Mouse (Mus musculus): ENCODE data around the gene Pitx3. TPM values are rescaled to one million over a fixed set of nuclear protein-coding genes. Genes with fewer than 3 reads are reported as not detected.
A peak's percentile ranks its signal among the peaks of the same experiment; 100 is the strongest.
"Not testable (repeated sequence)": the region's sequence is repeated elsewhere in the genome, so short reads cannot be mapped to it uniquely, and the experiment has no call there.

The Pitx3 gene
- not detected for total RNA-seq (2022)

- no peak for DNase-seq (ENCODE audit: low spot score in 2 of 2)
These were observed at the start of gene Pitx3 for GRCm38 (mm10) chr19:46147511-46148371. Gene Pitx3 (minus strand): TSS chr19:46148326.

- no peak for DNase-seq (ENCODE audit: low spot score in 2 of 2)
These were observed 39.1 kb upstream of the Pitx3 start for GRCm38 (mm10) chr19:46187203-46187602.

- DNase-seq (ENCODE audit: low spot score in 2 of 2): no peak
These were observed 38.5 kb upstream of the Pitx3 start for GRCm38 (mm10) chr19:46186611-46187010.

- no peak for DNase-seq (ENCODE audit: low spot score in 2 of 2)
These were observed 34.1 kb upstream of the Pitx3 start for GRCm38 (mm10) chr19:46182241-46182640.

GRCm38 (mm10) chr19:46180274-46180673, 32.1 kb upstream of the Pitx3 start:
- DNase-seq (ENCODE audit: low spot score in 2 of 2): no peak

GRCm38 (mm10) chr19:46177046-46177445, 28.9 kb upstream of the Pitx3 start:
- no peak for DNase-seq (ENCODE audit: low spot score in 2 of 2)

GRCm38 (mm10) chr19:46175173-46175572, 27.0 kb upstream of the Pitx3 start:
- no peak for DNase-seq (ENCODE audit: low spot score in 2 of 2)

- no peak for DNase-seq (ENCODE audit: low spot score in 2 of 2)
These were observed 24.4 kb upstream of the Pitx3 start for GRCm38 (mm10) chr19:46172541-46172940.

GRCm38 (mm10) chr19:46169913-46170312, 21.8 kb upstream of the Pitx3 start:
- DNase-seq (ENCODE audit: low spot score in 2 of 2): no peak

GRCm38 (mm10) chr19:46169396-46169795, 21.3 kb upstream of the Pitx3 start:
- DNase-seq (ENCODE audit: low spot score in 2 of 2): no peak

- DNase-seq (ENCODE audit: low spot score in 2 of 2): not testable (repeated sequence)
These were observed 19.0 kb upstream of the Pitx3 start for GRCm38 (mm10) chr19:46167169-46167568.

- no peak for DNase-seq (ENCODE audit: low spot score in 2 of 2)
These were observed 17.8 kb upstream of the Pitx3 start for GRCm38 (mm10) chr19:46165950-46166349.

- peak; percentile 87 to 98 for DNase-seq (ENCODE audit: low spot score in 2 of 2)
These were observed 4.1 kb upstream of the Pitx3 start, which contains the start of gene Gbf1 for GRCm38 (mm10) chr19:46152127-46152803. Gene Gbf1 (plus strand): TSS chr19:46152509.

GRCm38 (mm10) chr19:46149091-46149490, 965 bp upstream of the Pitx3 start:
- DNase-seq (ENCODE audit: low spot score in 2 of 2): no peak

GRCm38 (mm10) chr19:46148372-46148760, 240 bp upstream of the Pitx3 start:
- no peak for DNase-seq (ENCODE audit: low spot score in 2 of 2)

GRCm38 (mm10) chr19:46141091-46141490, 7.0 kb downstream of the Pitx3 start:
- DNase-seq (ENCODE audit: low spot score in 2 of 2): no peak

- DNase-seq (ENCODE audit: low spot score in 2 of 2): no peak
These were observed 7.8 kb downstream of the Pitx3 start for GRCm38 (mm10) chr19:46140324-46140723.

GRCm38 (mm10) chr19:46136639-46137580, 11.2 kb downstream of the Pitx3 start:
- DNase-seq (ENCODE audit: low spot score in 2 of 2): peak in 1 of 2 experiments; percentile 34

- DNase-seq (ENCODE audit: low spot score in 2 of 2): no peak
These were observed 12.1 kb downstream of the Pitx3 start for GRCm38 (mm10) chr19:46135789-46136638.

GRCm38 (mm10) chr19:46135297-46135696, 12.8 kb downstream of the Pitx3 start:
- peak; percentile 57 to 90 for DNase-seq (ENCODE audit: low spot score in 2 of 2)

All from left cerebral cortex, adult 8-10 months (tissue).